Mouse (Mus musculus): ENCODE results near the gene Wdr61. TPM values are rescaled to one million over a fixed set of nuclear protein-coding genes. Genes with fewer than 3 reads are reported as not detected.

The Wdr61 gene
- polyA plus RNA-seq, 1 experiment: 13.2 TPM

DNA sequence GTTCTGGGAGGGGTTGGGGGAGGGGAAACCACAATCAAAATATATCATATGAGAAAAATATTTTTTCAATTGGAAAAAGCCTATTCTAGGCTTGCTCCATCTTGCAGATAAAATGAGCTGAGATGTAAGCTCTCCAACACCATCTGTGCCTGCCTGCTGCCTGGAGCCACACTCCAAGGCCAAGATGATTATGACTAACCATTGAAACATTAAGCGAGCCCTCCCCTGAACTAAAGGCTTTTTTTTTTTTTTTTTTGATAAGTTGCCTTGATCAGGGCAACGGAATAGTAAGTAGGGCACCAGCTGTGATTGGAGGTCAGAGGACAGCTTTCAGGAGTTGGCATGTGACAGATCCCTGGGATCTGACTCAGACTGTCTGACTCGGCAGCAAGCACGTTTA lies 65.9 kb downstream of the Wdr61 start:
- TF ChIP-seq CTCF (IDR thresholded peaks at IDR 0.05; ENCODE audit: extremely low read depth, insufficient read depth, insufficient read length, insufficient replicate concordance) (no peak), POLR2A (IDR thresholded peaks at IDR 0.05; ENCODE audit: low read depth, low read length) (no peak)
- WGBS: 75% methylated on average over 4 of the region's 4 CpGs
- no peak for DNase-seq (ENCODE audit: low read depth in 1 of 2, low spot score in 2 of 2)
- Histone ChIP-seq H3K4me3 (ENCODE audit: extremely low read depth, insufficient read depth, insufficient read length) (no peak overlapping the region), H3K36me3 (ENCODE audit: control insufficient read depth, insufficient read depth, low read length) (no peaks in the 10 kb centered on the region), H3K4me1 (ENCODE audit: control insufficient read depth, insufficient read depth, insufficient read length) (no peaks in the 10 kb centered on the region), H3K27me3 (ENCODE audit: control insufficient read depth, insufficient read depth, low read length) (no peaks in the 10 kb centered on the region), H3K27ac (ENCODE audit: insufficient read depth, low read length) (no peak overlapping the region)

DNA sequence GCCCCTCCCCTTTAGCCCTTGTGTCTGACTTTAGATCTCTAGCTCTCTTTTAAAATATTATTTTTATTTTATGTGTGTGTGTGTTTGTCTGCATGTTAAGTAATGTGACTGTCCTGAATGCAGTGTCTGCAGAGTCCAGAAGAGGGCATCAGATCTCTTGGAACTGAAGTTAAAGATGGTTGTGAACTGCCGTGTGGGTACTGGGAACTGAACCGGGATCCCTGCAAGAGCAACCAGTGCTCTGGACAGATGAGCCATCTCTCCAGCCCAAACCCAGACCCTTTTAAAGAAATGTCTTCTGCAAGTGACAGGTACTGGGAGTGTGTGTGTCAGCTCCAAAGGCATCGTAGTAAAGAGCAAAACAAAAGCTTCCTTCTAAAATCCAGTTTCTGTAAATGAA lies 68.2 kb downstream of the Wdr61 start:
- H3K36me3 ChIP-seq (ENCODE audit: control insufficient read depth, insufficient read depth, low read length): no peaks in the 10 kb centered on the region
- H3K27ac ChIP-seq (ENCODE audit: insufficient read depth, low read length): no peak overlapping the region
- no peak for DNase-seq (ENCODE audit: low read depth in 1 of 2, low spot score in 2 of 2)
- no peaks in the 10 kb centered on the region for H3K27me3 ChIP-seq (ENCODE audit: control insufficient read depth, insufficient read depth, low read length)
- no peak overlapping the region for H3K4me3 ChIP-seq (ENCODE audit: extremely low read depth, insufficient read depth, insufficient read length)
- WGBS: 97% methylated on average over 3 of the region's 3 CpGs
- TF ChIP-seq CTCF (IDR thresholded peaks at IDR 0.05; ENCODE audit: extremely low read depth, insufficient read depth, insufficient read length, insufficient replicate concordance) (no peak), POLR2A (IDR thresholded peaks at IDR 0.05; ENCODE audit: low read depth, low read length) (no peak)
- no peaks in the 10 kb centered on the region for H3K4me1 ChIP-seq (ENCODE audit: control insufficient read depth, insufficient read depth, insufficient read length)

Other genes starting within 250 kb of the Wdr61 start
- 1.0 and 2.0 TPM in 2 replicates for gene Dmxl2, start 232.9 kb downstream of the Wdr61 start, polyA plus RNA-seq (2012; rRNA removed)
- not detected in 2 replicates for gene Sh2d7, start 195.5 kb downstream of the Wdr61 start, polyA plus RNA-seq (2012; rRNA removed)
- gene Cib2, start 174.3 kb downstream of the Wdr61 start, polyA plus RNA-seq (2012; rRNA removed): 2.0 and 3.0 TPM in 2 replicates
- 10.6 TPM in 2 replicates for gene Idh3a, start 148.2 kb downstream of the Wdr61 start, polyA plus RNA-seq (2012; rRNA removed)
- 3.2 and 3.7 TPM in 2 replicates for gene Acsbg1, start 72.6 kb downstream of the Wdr61 start, polyA plus RNA-seq (2012; rRNA removed)
- 4.4 and 5.6 TPM in 2 replicates for gene Dnaja4, start 35.6 kb downstream of the Wdr61 start, polyA plus RNA-seq (2012; rRNA removed)
- 0.21 and 0.23 TPM in 2 replicates for gene Crabp1, start 30.2 kb upstream of the Wdr61 start, polyA plus RNA-seq (2012; rRNA removed)
- 3.0 and 3.3 TPM in 2 replicates for gene Ireb2, start 129.3 kb upstream of the Wdr61 start, polyA plus RNA-seq (2012; rRNA removed)
- gene Hykk, start 182.8 kb upstream of the Wdr61 start, polyA plus RNA-seq (2012; rRNA removed): 0.25 and 0.34 TPM in 2 replicates
- 21.8 and 24.6 TPM in 2 replicates for gene Psma4, start 216.3 kb upstream of the Wdr61 start, polyA plus RNA-seq (2012; rRNA removed)
- gene AY074887, start 216.5 kb upstream of the Wdr61 start, polyA plus RNA-seq (2012; rRNA removed): 0.16 TPM in 1 of 2 replicates, not detected in the other
- not detected in 2 replicates for gene Chrna5, start 246.4 kb upstream of the Wdr61 start, polyA plus RNA-seq (2012; rRNA removed)